Mouse (Mus musculus): ENCODE measurements around the gene Gprc5c.

- TF ChIP-seq ETS1 (IDR thresholded peaks at IDR 0.05; ENCODE audit: low read depth, low read length) = no peak
- no peak for TF ChIP-seq GABPA (IDR thresholded peaks at IDR 0.05; ENCODE audit: low read depth, low read length)
- peak in 2 of 3 experiments; percentile 12 to 27; a peak in 1 of 6 replicates for TF ChIP-seq CTCF (IDR thresholded peaks at IDR 0.05 in 2 of 3, conservative IDR thresholded peaks at IDR 0.05 in 1 of 3; ENCODE audit: control insufficient read depth in 1 of 3, insufficient read depth in 1 of 3, low read depth in 2 of 3, low read length in 3 of 3, poor library complexity in 1 of 3, severe bottlenecking in 1 of 3)
- TF ChIP-seq GATA1 (IDR thresholded peaks at IDR 0.05; ENCODE audit: low read depth, low read length) = no peak
These were observed 38.2 kb upstream of the Gprc5c start for GRCm38 (mm10) chr11:114812731-114813240.
